Mouse (Mus musculus): Measurements from ENCODE around the gene Unc13b. TPM values are rescaled to one million over a fixed set of nuclear protein-coding genes. Genes with fewer than 3 reads are reported as not detected.

The Unc13b gene
- polyA plus RNA-seq, 1 experiment from 2014 or later: 9.1 TPM

DNA sequence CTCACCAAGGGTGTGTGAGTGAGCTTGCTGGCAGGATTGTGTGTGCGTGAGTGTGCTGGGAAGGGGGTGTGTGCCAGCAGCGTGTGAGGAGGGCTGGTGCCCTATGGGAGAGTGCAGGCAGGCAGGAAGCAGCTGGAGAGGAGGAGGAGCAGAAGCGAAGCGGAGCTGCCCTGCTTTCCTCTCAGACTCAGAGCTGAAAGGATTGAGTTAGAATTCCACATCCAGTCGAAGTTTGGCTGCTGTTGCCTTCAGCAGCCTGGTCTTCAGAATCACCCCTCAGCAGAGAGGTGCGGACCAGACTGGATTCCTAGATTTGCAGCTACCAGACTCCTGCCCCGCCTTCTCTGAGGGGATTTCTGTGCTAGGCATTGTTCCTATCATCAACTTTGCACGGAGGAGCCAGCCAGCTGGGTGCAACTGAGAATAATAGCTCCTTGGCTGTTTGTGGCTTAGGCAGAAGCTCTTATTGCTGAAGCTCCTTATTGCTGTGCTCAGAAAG lies 150.4 kb downstream of the Unc13b start:
- ATAC-seq (replicated peaks; ENCODE audit: extremely low read depth, insufficient read depth, low FRiP score): peak; percentile 75
- H3K4me1 ChIP-seq (ENCODE audit: control insufficient read depth, insufficient read depth, low read length): peaks cover 12% of the 10 kb centered on the region
- H3K27ac ChIP-seq (ENCODE audit: low read length): peak overlapping the region; percentile 65
- H3K4me3 ChIP-seq (ENCODE audit: low read length): peak overlapping the region; percentile 45
- H3K9me3 ChIP-seq (replicated peaks; ENCODE audit: control insufficient read depth, low read length): no peaks in the 10 kb centered on the region
- H3K9ac ChIP-seq (ENCODE audit: low read length): peak overlapping the region; percentile 64
- peak overlapping the region; percentile 63 for H3K4me2 ChIP-seq (ENCODE audit: low read depth, low read length)
- no peaks in the 10 kb centered on the region for H3K27me3 ChIP-seq (ENCODE audit: control insufficient read depth, insufficient read depth, low read length)
- H3K36me3 ChIP-seq (ENCODE audit: control insufficient read depth, insufficient read depth): no peaks in the 10 kb centered on the region
- WGBS: 5% methylated on average over 8 of the region's 8 CpGs

DNA sequence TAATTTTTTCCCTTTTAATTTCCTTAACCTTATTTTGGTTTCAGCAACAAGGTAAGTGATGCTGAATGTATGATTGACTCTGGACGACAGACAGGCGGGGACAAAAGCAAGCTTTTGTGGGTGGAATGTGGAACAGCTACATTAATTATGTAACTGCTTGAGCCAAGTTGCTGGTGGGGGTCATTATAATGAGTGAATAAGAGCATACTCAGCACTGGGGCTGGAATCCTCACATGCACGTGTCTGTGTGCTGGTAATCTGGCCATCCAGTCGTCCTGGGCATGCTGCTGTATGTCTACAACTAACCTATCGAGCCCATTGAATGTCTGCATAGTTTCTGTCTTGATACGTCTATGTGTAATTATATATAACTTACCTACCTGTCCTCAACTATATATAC lies 150.9 kb downstream of the Unc13b start:
- Histone ChIP-seq H3K27me3 (ENCODE audit: control insufficient read depth, insufficient read depth, low read length) (no peaks in the 10 kb centered on the region), H3K36me3 (ENCODE audit: control insufficient read depth, insufficient read depth) (no peaks in the 10 kb centered on the region), H3K4me3 (ENCODE audit: low read length) (peak overlapping the region; percentile 45), H3K4me2 (ENCODE audit: low read depth, low read length) (peak overlapping the region; percentile 63), H3K27ac (ENCODE audit: low read length) (peak overlapping the region; percentile 65), H3K9me3 (replicated peaks; ENCODE audit: control insufficient read depth, low read length) (no peaks in the 10 kb centered on the region), H3K9ac (ENCODE audit: low read length) (peak overlapping the region; percentile 64), H3K4me1 (ENCODE audit: control insufficient read depth, insufficient read depth, low read length) (peaks cover 12% of the 10 kb centered on the region)
- 47% methylated on average over 6 of the region's 6 CpGs for WGBS
- no peak for ATAC-seq (replicated peaks; ENCODE audit: extremely low read depth, insufficient read depth, low FRiP score)

DNA sequence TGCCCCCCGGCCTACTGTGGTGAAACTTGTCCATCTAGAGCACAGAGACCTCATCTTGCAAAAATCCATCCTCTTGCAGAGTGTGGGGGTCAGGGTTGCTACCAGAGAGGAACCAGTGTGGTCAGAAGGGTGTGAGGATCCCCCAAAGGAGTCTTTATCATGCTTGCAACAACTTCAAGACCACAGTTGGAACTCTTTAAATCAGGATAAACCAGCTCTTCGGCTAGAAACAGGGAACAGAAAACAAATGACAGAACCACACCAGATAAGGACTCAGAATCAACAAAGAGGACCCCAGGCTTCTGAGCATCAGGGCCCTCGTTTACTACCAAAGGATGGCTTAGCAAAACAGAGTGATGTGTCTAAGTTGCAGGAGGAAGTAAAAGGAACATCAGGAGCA lies 157.7 kb downstream of the Unc13b start:
- Histone ChIP-seq H3K9me3 (replicated peaks; ENCODE audit: control insufficient read depth, low read length) (no peaks in the 10 kb centered on the region), H3K4me2 (ENCODE audit: low read depth, low read length) (no peak overlapping the region), H3K27me3 (ENCODE audit: control insufficient read depth, insufficient read depth, low read length) (no peaks in the 10 kb centered on the region), H3K9ac (ENCODE audit: low read length) (no peak overlapping the region), H3K27ac (ENCODE audit: low read length) (no peak overlapping the region), H3K36me3 (ENCODE audit: control insufficient read depth, insufficient read depth) (no peaks in the 10 kb centered on the region), H3K4me1 (ENCODE audit: control insufficient read depth, insufficient read depth, low read length) (no peaks in the 10 kb centered on the region), H3K4me3 (ENCODE audit: low read length) (no peak overlapping the region)
- 49% methylated on average over 3 of the region's 3 CpGs for WGBS
- ATAC-seq (replicated peaks; ENCODE audit: extremely low read depth, insufficient read depth, low FRiP score): no peak

DNA sequence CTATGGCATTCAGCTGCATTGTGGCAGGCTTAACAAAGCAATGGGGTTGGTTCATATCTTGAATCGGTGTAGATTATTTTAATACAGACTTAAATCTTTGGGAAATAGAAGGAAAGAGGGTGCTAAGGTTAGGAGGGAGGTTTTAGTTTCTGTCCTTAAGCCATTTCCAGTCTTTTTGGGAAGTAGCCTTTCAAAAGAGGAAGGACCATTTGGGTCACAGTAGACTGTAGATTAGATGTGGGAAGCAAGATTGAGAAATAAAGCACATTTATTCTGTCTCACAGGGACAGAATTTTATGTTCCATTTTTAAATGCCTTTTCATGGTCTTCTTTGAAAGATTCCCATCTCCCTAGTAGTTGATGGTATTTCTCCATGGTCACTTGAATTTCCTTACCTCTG lies 159.2 kb downstream of the Unc13b start:
- Histone ChIP-seq H3K9ac (ENCODE audit: low read length) (no peak overlapping the region), H3K4me2 (ENCODE audit: low read depth, low read length) (no peak overlapping the region), H3K4me3 (ENCODE audit: low read length) (no peak overlapping the region), H3K4me1 (ENCODE audit: control insufficient read depth, insufficient read depth, low read length) (no peaks in the 10 kb centered on the region), H3K9me3 (replicated peaks; ENCODE audit: control insufficient read depth, low read length) (no peaks in the 10 kb centered on the region), H3K36me3 (ENCODE audit: control insufficient read depth, insufficient read depth) (no peaks in the 10 kb centered on the region), H3K27me3 (ENCODE audit: control insufficient read depth, insufficient read depth, low read length) (no peaks in the 10 kb centered on the region), H3K27ac (ENCODE audit: low read length) (no peak overlapping the region)
- 88% methylated on average over 1 of the region's 1 CpGs for WGBS
- ATAC-seq (replicated peaks; ENCODE audit: extremely low read depth, insufficient read depth, low FRiP score): no peak

DNA sequence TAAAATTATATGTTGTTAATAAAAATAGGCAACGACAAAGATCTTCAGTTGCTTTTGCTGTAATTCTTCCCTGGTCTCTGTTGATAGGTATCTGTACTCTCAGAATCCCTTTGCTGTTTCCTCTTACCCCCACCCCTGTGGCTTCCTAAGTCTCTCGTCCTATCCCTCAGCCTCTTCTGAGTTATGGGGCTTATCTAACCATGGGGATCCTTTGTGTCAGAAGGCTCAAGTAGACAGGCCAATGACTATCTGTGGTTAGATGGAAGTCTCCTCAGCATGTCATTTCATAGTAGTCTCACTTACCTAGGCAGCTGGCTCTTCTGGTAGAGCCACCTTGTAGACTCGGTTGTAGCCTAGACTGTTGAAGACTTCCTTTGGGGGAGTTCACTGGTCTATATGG lies 173.1 kb downstream of the Unc13b start:
- Histone ChIP-seq H3K36me3 (ENCODE audit: control insufficient read depth, insufficient read depth) (no peaks in the 10 kb centered on the region), H3K4me1 (ENCODE audit: control insufficient read depth, insufficient read depth, low read length) (no peaks in the 10 kb centered on the region), H3K4me2 (ENCODE audit: low read depth, low read length) (no peak overlapping the region)

DNA sequence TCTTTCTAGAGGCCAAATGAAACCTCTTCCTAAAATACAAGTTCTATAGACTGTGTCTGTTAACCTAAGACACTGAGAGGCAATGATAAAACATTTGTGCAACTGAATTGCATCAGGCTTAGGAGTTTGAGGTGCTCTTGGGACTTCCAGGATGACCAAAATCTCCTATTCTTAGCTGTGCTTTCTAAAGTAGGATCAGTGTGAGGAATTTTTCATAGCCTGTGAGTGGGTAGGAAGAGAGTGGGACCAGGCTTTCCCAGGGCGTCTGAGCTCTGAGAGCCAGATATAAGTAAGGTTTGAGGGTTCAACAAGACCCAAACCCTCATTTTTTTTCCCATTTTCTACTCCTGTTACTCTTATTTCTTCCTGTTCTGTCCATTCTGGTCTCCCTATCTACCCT lies 174.2 kb downstream of the Unc13b start:
- Histone ChIP-seq H3K9ac (ENCODE audit: low read length) (no peak overlapping the region), H3K4me1 (ENCODE audit: control insufficient read depth, insufficient read depth, low read length) (no peaks in the 10 kb centered on the region), H3K27me3 (ENCODE audit: control insufficient read depth, insufficient read depth, low read length) (no peaks in the 10 kb centered on the region), H3K4me3 (ENCODE audit: low read length) (no peak overlapping the region), H3K27ac (ENCODE audit: low read length) (no peak overlapping the region), H3K4me2 (ENCODE audit: low read depth, low read length) (no peak overlapping the region), H3K36me3 (ENCODE audit: control insufficient read depth, insufficient read depth) (no peaks in the 10 kb centered on the region), H3K9me3 (replicated peaks; ENCODE audit: control insufficient read depth, low read length) (no peaks in the 10 kb centered on the region)
- ATAC-seq (replicated peaks; ENCODE audit: extremely low read depth, insufficient read depth, low FRiP score): no peak
- 72% methylated on average over 1 of the region's 1 CpGs for WGBS

More for the DNA sequence above, 173.1 kb downstream of the Unc13b start:
- H3K9ac ChIP-seq (ENCODE audit: low read length): no peak overlapping the region
- WGBS: 74% methylated on average over 3 of the region's 3 CpGs
- H3K9me3 ChIP-seq (replicated peaks; ENCODE audit: control insufficient read depth, low read length): no peaks in the 10 kb centered on the region
- no peaks in the 10 kb centered on the region for H3K27me3 ChIP-seq (ENCODE audit: control insufficient read depth, insufficient read depth, low read length)
- no peak overlapping the region for H3K27ac ChIP-seq (ENCODE audit: low read length)
- no peak overlapping the region for H3K4me3 ChIP-seq (ENCODE audit: low read length)
- no peak for ATAC-seq (replicated peaks; ENCODE audit: extremely low read depth, insufficient read depth, low FRiP score)

DNA sequence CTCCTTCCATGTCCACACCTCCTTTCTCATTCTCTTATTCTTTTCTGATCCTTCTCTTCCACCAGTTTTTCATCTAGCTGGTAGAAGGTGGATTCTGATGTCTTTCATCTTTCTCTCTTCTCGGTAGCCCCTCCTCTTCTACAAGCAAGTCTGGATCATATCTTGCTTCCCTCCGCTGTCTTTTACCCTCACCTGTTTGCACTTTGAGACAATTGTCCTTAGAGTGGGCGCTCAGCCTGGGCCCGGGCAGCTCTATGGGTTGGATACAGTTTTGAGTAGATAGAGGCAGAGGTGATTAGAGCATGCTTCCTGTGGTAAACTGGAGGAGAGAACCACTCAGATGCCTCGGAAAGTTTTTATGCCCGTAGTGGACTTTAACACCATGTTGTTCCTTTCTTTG lies 174.7 kb downstream of the Unc13b start:
- Histone ChIP-seq H3K9ac (ENCODE audit: low read length) (no peak overlapping the region), H3K4me1 (ENCODE audit: control insufficient read depth, insufficient read depth, low read length) (no peaks in the 10 kb centered on the region), H3K9me3 (replicated peaks; ENCODE audit: control insufficient read depth, low read length) (no peaks in the 10 kb centered on the region), H3K4me2 (ENCODE audit: low read depth, low read length) (no peak overlapping the region), H3K4me3 (ENCODE audit: low read length) (no peak overlapping the region), H3K36me3 (ENCODE audit: control insufficient read depth, insufficient read depth) (no peaks in the 10 kb centered on the region), H3K27me3 (ENCODE audit: control insufficient read depth, insufficient read depth, low read length) (no peaks in the 10 kb centered on the region), H3K27ac (ENCODE audit: low read length) (no peak overlapping the region)
- no peak for ATAC-seq (replicated peaks; ENCODE audit: extremely low read depth, insufficient read depth, low FRiP score)
- WGBS: 83% methylated on average over 6 of the region's 6 CpGs

GRCm38 (mm10) chr4:43236898-43237297 lies 178.1 kb downstream of the Unc13b start:
- ATAC-seq (replicated peaks; ENCODE audit: extremely low read depth, insufficient read depth, low FRiP score): no peak
- Histone ChIP-seq H3K4me1 (ENCODE audit: control insufficient read depth, insufficient read depth, low read length) (no peaks in the 10 kb centered on the region), H3K4me3 (ENCODE audit: low read length) (no peak overlapping the region), H3K4me2 (ENCODE audit: low read depth, low read length) (no peak overlapping the region), H3K9me3 (replicated peaks; ENCODE audit: control insufficient read depth, low read length) (no peaks in the 10 kb centered on the region), H3K9ac (ENCODE audit: low read length) (no peak overlapping the region), H3K27me3 (ENCODE audit: control insufficient read depth, insufficient read depth, low read length) (no peaks in the 10 kb centered on the region), H3K36me3 (ENCODE audit: control insufficient read depth, insufficient read depth) (peaks cover 4% of the 10 kb centered on the region; the same call in 1 of the 2 replicates), H3K27ac (ENCODE audit: low read length) (no peak overlapping the region)
- 91% methylated on average over 9 of the region's 9 CpGs for WGBS

- Histone ChIP-seq H3K36me3 (ENCODE audit: control insufficient read depth, insufficient read depth) (peaks cover 4% of the 10 kb centered on the region; the same call in 1 of the 2 replicates), H3K9ac (ENCODE audit: low read length) (no peak overlapping the region), H3K4me1 (ENCODE audit: control insufficient read depth, insufficient read depth, low read length) (no peaks in the 10 kb centered on the region), H3K9me3 (replicated peaks; ENCODE audit: control insufficient read depth, low read length) (no peaks in the 10 kb centered on the region), H3K27ac (ENCODE audit: low read length) (no peak overlapping the region), H3K27me3 (ENCODE audit: control insufficient read depth, insufficient read depth, low read length) (no peaks in the 10 kb centered on the region), H3K4me2 (ENCODE audit: low read depth, low read length) (no peak overlapping the region), H3K4me3 (ENCODE audit: low read length) (no peak overlapping the region)
- ATAC-seq (replicated peaks; ENCODE audit: extremely low read depth, insufficient read depth, low FRiP score): no peak
- WGBS: 76% methylated on average over 1 of the region's 1 CpGs
These were observed 182.0 kb downstream of the Unc13b start for GRCm38 (mm10) chr4:43240716-43241115.

All from heart, embryonic 16.5 days (tissue).